Mouse (Mus musculus) CD4-positive naive resting alpha-beta T cell, adult 76 days (primary cell): ENCODE measurements around the gene Prm3. TPM values are rescaled to one million over a fixed set of nuclear protein-coding genes. Genes with fewer than 3 reads are reported as not detected.

Source experiments
- total RNA-seq: library from RNA; stranded (reverse); gene quantifications from one replicate; pipeline ENCODE4 v1.2.4, GENCODE M21; 2023

Gene Prm3
- not detected for total RNA-seq

GRCm38 (mm10) chr16:10790702-10791101, at the start of gene Prm3:
Prm3 (minus strand) TSS chr16:10790914.

GRCm38 (mm10) chr16:10834911-10835587, 44.3 kb upstream of the Prm3 start, which contains the start of gene Rmi2:
Rmi2 (plus strand) TSS chr16:10835059.

GRCm38 (mm10) chr16:10812865-10813371, 22.2 kb upstream of the Prm3 start, which contains the start of gene Gm11172:
Gm11172 (plus strand) TSS chr16:10812915.

GRCm38 (mm10) chr16:10805789-10806527, 15.2 kb upstream of the Prm3 start, which contains the start of gene Prm1:
Prm1 (minus strand) TSS chr16:10805839.

GRCm38 (mm10) chr16:10796034-10796433, 5.3 kb upstream of the Prm3 start, which contains the start of gene Prm2:
Prm2 (minus strand) TSS chr16:10796134.

GRCm38 (mm10) chr16:10788271-10788670, 2.4 kb downstream of the Prm3 start, which contains the start of gene Tnp2:
Tnp2 (minus strand) TSS chr16:10788660.

GRCm38 (mm10) chr16:10785371-10786231, 5.1 kb downstream of the Prm3 start, which contains the start of gene Socs1:
Socs1 (minus strand) TSS chr16:10785536.

Other genes with a start within 250 kb of the Prm3 start
- 16.1 TPM for gene Dexi, start 247.9 kb downstream of the Prm3 start, total RNA-seq
- gene Clec16a, start 245.6 kb downstream of the Prm3 start, total RNA-seq, result 35.9 TPM
- 18.6 TPM for gene Socs1, start 5.4 kb downstream of the Prm3 start, total RNA-seq
- gene Tnp2, start 2.3 kb downstream of the Prm3 start, total RNA-seq, result not detected
- gene Prm2, start 5.2 kb upstream of the Prm3 start, total RNA-seq, result not detected
- gene Prm1, start 14.9 kb upstream of the Prm3 start, total RNA-seq, result not detected
- not detected for gene Gm11172, start 22.0 kb upstream of the Prm3 start, total RNA-seq
- gene Rmi2, start 44.1 kb upstream of the Prm3 start, total RNA-seq, result 3.5 TPM